Mouse (Mus musculus) urinary bladder, postnatal 10 days (tissue): ENCODE results near the gene Rarres2.

Experiments used
- DNase-seq: peaks from one replicate; pipeline ENCODE4 v3.0.0; 2022; ENCODE audit warnings: low spot score

Gene Rarres2

DNA sequence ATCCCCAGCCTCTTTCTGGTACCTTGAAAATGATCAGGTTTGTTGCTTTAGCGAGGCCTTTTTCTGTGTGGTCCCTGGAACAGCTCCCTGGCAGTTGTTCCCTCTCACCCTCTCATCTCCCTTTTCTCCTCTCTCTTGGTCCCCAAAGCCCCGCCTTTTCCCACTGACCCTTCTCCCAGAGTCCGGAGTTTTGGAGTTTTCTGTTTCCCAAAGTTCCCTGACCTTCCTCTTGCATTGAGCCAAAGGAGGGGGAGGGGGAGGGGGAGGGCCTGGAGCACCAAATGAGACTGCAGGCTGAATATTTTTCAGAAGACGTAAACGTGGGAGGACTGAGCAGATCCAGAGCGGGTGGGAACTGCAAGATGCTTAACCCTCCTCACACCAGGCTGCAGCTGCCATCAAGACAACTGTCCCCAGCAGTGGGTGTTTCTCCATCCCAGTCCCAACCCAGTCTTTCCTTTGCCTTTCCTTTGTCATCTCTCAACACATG is at the start of gene Rarres2:
Gene Rarres2 (minus strand): TSS at position 218 of the 490 bp plus-strand sequence.
- DNase-seq, result no peak

DNA sequence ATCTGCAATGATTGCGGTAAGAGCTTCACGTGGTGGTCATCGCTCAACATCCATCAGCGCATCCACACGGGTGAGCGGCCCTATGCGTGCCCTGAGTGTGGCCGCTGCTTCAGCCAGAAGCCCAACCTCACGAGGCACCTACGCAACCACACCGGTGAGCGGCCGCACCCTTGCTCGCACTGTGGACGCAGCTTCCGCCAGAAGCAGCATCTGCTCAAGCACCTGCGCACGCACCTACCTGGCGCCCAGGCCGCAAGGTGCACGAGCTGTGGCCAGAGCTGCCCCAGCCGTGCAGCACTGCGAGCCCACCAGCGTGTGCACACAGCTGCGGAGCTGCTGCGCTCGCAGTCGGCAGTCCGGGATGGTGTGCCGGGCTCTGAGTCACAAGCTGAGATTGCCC is 47.4 kb upstream of the Rarres2 start:
- DNase-seq, result no peak

DNA sequence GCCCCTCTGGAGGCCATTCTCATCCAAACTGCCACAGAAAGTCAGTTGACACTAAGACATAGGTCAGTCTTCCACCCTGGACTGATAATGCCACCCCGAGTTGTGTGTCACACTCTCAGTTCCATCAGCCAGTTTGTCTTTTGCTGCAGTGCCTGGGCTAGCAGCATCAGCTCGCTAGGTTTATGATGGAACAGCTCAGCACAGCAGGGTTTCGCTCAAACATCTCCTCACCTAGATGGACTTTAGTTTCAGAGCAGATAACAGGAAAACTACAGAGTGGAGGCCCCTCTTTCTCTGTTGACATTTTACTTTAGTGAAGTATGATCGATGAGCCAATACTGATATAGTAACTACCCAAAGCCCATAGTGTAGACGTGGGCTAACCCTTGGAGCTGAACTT is 42.2 kb upstream of the Rarres2 start:
- DNase-seq, result no peak

DNA sequence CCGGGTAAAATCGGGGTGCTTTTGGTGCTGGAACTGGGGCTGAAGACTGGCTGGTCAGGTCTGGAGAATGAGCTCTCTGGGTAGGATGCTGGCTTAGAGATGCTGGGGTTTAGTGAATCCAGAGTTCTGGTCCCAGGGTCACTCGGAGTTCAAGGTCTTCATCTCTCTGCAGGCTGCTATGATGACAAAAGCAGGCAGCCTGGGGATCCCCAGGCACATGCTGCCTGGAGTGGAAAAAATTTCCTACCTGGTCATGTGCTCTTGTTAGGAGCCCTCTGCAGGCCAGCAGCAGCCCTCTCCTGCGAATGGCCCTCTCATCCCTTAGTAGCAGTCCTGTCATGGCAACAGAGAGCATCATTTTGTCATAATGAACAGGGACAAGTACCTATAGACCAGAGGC is 40.9 kb upstream of the Rarres2 start:
- no peak for DNase-seq

DNA sequence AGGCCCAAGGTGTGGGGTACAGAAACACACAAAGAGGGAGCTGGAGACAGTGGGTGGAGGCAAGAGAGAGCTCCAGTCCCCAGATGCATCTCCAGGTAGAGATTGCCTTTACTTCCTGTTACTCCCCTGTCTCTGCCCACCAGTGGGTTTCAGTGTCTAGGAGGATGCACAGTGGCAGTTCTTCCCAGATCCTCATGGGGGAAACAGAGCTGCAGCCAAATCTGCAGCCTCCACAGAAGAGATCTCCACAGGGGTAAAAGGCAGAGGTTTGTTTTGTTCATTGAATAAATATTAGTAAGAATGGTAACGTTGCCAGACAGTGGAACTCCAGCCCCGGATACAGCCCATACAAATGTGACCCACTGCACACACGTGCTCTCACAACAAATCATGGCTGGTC is 38.1 kb upstream of the Rarres2 start:
- DNase-seq, result no peak

DNA sequence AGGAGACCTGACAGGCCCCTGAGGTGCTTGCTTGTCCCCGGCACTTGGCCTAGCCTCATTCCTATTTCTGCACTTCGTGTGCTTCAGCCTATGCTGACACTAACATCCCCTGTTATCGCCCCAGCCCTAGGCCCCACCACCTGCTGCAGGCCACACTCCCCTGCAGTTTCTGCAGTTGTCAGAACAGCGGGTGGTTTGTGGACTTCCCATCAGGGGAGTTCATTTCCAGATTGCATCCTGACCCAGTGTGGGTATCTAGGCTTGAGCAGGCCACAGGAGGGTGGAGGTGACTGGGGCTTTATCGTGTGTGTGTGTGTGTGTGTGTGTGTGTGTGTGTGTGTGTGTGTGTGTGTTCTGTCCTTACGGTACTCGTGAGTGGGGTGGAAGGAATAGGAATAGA is 36.9 kb upstream of the Rarres2 start:
- no peak for DNase-seq

DNA sequence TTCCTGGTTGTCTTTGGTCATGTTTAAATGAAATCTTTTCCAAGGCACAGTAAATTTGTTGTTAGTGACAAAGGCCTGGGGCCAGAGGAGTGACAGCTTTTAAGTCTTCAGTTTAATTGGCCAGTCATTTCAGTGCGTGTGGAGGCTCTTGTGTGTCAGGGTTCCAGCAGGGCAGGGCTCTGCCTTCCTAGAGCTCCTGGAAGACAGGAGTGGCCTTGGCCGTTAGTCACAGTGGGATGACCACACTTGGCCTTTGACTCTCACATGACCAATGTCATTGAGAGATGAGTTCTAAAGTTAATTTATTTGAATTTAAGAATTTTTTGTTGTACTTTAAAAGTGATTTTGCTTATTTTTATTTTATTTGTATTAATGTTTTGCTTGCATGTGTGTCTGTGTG is 35.5 kb upstream of the Rarres2 start:
- no peak for DNase-seq

DNA sequence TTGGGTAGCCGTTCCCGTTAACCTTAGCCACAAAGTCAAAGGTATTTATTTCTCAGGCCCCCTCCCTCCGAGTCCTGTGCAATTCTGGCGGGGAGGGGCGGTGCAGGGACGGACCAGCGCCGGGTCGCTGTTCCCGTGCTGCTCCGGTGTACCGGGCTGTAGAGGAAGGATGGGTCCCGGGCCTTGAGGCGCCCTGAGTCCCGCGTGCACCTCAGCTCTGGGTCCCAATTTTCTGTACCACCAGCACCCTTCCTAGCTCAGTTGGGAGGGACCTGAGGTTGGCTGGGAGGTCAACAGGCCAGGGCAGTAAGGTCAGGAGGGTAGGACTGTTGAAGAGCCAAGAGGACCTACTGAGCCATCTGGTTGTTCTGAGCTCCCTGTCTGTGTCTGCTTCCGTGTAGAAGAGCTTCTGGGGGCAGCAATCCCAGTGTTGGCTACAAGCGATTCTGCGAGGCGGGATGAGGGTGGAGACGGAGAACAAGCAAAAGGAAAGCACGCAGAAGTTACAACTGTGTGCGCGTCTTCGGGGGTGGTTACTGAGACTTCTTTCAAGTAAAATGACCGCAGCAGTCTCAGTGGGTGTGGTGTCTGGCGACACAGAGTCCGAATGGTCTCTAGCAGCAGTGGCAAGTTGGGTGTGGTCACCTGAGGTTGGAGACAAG is 29.6 kb upstream of the Rarres2 start:
- DNase-seq, result no peak

DNA sequence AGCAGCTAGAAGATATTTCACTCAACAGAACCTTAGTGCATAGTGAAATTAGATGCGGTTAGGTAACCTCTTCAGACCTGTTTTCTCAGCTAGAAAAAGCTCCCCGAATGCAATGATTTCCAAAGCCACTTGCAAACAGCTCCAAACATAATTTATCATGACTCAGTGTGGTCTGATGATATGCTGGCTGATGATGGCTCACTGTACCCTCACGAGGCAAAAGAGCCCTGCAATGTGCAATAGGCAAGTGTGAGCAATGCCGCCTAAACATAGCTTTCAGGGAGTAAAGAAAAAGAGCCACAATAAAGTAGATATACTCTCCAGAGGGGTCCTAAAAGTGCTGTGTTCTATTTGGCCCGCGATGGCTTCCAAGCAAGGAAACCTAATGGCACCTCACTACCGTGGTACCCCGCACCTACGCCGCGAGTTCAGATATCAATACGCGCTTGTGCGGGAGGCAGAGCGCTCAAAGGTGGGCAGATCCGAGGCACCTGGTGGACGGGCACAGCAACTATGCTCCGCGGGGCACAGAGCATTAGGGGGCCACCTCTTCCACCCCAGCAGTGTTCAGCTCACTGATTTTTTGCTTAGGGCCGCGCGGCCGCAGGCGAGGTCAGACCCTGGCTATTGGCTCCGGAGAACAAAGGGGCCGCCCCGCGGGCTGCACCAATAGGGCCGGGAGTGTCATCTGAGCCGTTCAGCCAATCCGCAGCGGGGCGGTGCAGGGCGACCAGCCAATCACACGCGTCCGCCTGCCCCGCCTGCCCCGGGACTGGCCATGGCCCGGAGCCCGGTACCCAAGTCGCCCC is 28.9 kb upstream of the Rarres2 start, which contains the start of gene Zfp775:
Gene Zfp775 (plus strand): TSS at position 793 of the 809 bp plus-strand sequence.
- peak; percentile 85 for DNase-seq

DNA sequence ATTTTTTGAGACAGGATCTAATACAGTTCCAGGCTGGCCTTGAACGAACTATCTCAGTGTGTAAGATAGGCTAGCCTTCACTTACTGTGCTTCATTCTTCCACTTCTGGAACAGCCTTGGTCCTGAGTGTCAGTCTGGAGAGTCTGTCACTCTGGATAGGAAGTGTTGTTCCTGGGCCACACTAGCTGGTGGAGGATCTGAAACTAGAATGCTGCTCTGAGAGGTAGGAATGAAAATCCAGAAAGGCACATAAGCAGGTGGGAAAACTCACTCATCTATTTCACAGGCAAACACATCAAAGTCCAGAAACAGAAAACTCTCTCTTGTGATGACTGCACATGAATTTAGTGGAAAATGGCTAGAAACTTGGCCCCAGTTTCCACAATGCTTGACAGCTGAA is 28.0 kb upstream of the Rarres2 start:
- DNase-seq, result no peak

DNA sequence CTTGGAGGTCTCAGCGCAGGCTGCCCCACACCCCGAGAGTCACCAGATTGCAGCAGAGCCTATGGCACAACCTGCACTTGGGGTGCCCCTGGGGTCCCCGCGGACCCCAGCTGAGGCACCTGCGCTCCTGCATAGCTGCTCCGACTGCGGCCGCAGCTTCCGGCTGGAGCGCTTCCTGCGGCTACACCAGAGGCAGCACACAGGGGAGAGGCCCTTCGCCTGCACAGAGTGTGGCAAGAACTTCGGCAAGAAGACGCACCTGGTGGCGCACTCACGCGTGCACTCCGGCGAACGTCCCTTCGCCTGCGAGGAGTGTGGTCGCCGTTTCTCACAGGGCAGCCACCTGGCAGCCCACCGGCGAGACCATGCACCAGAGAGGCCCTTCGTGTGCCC is 24.6 kb upstream of the Rarres2 start:
- no peak for DNase-seq

DNA sequence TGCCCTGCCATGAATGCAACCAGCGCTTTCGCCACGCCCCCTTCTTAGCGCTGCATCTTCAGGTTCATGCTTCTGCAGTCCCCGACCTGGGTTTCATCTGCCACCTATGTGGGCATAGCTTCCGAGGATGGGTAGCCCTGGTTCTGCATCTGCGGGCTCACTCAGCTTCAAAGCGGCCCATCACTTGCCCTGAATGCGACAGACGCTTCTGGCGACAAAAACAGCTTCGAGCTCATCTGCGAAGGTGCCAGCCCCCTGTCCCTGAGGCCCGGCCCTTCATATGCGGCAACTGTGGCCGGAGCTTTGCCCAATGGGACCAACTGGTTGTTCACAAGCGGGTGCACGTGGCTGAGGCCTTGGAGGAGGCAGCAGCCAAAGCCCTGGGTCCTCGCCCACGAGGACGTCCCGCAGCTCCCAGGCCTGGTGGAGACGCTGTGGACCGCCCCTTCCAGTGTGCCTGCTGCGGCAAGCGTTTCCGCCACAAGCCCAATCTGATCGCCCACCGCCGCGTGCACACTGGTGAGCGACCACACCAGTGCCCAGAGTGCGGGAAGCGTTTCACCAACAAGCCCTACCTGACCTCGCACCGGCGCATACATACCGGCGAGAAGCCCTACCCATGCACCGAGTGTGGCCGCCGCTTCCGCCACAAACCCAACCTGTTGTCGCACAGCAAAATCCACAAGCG is 24.1 kb upstream of the Rarres2 start:
- no peak for DNase-seq

DNA sequence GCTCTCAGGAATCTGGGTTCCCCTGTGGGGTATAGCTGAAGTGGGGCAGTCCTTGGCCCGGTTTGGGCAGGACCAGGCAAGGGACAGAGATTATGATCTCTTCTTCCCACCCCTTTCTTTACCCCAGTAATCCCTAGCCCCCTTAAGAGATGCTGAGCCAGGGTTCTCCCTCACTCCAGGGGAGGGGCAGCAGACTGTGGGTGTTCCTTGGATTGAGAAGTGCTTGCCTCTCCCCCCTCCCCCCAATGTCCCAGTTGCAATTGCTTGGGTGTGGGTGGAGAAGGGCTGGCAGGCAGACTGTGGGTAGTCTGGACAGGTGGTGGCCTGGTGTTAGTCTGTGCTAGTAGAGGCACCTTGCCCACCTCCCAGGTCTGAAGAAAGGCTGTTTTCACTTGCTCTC is 22.7 kb upstream of the Rarres2 start:
- DNase-seq, result no peak

DNA sequence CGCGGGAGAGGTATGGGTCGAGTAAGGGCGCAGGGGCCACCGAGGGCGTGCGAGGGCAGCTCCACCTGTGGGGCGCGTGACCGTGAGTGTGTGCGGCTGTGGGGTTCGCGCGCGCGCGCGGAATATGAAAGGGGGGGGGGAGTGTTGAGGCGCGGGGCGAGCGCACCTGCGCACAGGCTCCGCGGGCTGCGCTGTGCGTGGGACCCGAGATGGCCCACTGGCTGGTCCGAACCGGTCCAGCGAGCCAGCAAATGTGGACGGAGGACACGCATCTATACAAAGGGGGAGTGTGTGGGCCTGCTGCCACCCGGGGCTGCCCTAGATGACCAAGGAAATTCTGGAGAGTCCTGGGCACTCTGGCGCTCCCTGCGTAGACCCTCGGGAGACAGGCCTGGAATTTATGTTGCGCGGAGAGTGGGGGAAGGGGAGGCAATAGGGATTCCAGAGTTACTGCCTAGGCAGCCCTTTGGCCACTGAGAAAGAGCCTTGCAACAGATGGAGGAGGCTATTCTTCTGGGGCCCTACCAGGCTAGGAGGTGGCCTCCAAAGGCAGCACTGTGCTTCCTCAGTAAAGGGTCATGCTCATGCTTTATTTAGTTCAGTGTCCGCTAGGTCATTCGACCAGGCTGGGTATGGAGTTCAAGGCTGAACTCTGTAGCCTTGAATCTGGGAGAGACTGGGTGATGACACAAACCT is 21.6 kb upstream of the Rarres2 start:
- no peak for DNase-seq

DNA sequence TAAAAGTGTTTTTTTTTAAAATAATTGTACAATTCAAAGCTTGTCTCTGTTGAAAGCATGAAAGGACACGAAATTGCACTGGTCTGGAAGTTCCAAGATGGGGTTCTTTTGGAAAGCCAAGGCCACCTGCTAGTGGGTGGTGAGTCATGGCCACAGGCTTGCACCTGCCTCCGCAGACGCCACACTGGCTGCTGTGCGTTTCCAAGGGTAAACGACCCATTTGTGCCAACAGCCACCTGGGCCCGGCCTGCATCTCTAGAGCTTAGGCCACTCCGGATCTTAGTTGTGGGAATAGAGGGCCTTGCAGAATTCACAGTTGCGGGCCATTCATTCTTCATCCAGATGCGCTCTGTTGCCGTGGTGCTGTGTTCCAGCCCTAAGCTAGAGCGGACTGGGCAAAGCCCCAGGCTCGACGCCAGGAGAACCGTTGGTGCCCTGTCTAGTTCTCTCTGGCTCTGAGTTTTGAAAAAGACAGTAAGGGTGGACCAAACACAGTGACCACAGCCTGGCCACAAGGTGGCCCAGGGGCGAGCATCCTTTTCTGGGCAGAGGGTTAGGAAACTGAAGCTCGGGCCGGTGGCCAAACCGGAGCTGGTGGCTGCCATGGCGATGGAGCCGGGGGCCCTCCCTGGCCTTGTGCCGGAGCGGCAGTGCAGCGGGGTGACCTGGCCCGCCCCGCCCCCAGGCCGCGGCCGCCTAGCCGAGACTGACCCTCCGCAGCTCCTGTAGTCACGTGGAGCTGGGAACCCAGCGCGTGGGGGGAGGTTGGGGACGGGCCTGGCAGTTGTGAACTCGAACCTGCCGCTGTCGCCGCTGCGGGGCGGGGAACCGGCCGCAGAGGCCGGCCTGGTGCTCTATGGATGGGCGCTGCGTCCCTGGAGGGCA is 20.8 kb upstream of the Rarres2 start, which contains the start of the genes Repin1 and Gm44965:
Gene Repin1 (plus strand): TSS at position 726 of the 885 bp plus-strand sequence.
Gene Gm44965 (plus strand): TSS at position 784 of the 885 bp plus-strand sequence.
- DNase-seq, result peak; percentile 75

DNA sequence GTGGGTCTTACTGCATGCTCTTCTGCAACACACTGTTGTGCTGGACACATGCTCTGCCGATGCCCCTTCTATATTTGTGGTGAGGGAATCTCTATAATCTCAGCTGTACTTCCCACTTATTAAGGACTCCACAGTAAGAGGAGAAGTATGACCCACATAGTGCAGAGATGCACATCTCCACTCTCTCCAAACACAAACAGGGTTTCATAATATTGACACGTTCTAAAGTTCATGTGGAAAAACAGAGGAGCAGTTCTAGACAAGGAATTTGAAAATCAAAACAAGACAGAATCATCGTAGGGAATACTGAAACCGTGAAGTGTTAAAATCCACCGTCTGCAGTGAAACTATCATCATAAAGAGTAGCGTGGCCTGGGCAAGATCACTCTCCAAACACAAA is 19.3 kb upstream of the Rarres2 start:
- no peak for DNase-seq

DNA sequence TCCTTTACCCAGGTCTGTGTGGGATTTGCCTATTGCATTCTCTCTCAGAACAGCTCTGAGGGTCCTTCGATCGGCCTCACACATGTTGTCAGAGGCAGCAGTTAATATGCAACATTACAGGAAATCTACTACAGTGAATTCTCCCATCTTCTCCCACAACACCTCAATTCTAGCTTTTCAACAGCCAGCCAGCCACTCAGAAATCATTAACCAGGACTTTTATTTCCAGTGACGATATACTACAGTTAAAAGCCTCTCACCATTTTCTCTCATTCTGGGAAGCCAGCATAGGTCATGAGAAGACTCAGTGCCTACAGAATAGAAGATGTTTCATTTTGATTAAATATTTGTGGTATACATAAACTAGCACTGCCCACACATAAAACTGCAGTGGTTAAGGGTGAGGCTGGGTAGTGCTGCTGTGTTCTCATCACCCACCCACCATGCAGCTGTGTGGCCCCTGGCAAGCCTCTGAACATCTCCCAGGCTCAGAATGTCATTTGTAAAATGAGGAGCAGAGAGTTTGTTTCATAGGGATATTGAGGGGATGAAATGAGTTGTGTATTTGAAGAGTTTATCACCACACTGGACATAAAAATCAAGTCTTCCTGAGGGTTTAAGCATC is 18.7 kb upstream of the Rarres2 start:
- no peak for DNase-seq

DNA sequence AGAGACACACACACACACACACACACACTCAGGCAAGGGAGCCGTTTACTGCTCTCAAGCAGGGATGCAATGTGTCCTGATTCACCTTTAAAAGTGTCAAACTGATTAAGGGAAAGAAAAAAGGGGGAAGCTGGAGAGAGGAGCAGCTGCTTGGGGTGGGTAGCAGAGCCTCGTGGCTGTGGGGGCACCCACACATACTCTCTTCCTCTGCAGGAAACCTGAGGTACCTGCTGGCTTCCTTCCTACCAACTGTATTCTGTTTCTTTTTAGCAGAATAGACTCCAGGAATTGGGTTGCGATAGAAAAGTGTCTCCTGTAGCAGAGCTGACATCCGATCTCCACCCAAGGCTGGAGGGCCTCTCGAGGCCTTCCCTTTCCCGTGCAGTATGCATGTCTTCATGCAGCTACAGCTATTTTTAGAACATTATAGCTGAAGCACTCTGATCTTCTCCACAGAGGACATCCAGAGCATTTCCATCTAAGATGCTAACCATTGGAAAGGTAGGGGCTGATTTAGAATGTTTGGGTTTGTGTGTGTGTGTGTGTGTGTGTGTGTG is 16.7 kb upstream of the Rarres2 start, which contains the start of gene Gm45021:
Gene Gm45021 (plus strand): TSS at position 417 of the 557 bp plus-strand sequence.
- no peak for DNase-seq

DNA sequence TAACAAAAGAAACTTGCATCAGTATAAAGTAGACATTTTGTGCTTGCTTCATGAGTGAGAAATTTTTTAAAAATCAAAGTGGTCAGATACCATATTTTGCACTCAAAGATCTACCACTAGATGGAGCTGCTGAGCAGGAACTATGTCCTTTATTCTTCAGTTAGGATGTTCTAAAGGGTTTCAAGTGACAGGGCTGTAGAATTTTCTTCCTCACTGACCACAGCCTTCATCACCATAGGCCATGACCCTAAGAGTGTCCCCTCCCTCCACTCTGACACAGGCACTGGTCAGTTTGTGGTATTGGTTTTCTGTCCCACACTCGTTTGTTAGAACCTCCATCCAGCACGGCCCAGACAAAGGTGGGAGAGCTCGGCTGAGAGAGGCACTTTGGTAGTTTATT is 9.4 kb upstream of the Rarres2 start:
- DNase-seq, result no peak

DNA sequence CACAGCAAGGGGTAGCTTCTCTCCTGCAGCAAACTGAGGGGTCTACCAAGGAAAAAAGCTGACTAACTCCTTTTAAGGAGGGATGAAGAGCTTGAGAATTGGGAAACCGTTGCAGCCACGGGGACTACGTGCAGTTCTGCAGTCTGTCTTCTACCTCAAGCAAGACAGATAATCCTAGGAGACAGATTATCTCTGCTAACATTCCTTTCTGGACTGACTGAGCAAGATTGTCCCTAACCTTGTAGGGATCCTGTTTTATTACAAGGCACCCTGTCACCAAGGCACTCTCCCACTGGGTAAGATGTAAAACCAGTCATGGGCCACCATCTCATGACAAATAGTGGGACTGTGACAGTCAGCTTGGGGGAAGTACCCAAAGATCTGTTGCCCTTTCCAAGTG is 8.7 kb upstream of the Rarres2 start:
- no peak for DNase-seq
